ENCODE assay signal across 15 mouse cellular contexts in the genomic region with DNA sequence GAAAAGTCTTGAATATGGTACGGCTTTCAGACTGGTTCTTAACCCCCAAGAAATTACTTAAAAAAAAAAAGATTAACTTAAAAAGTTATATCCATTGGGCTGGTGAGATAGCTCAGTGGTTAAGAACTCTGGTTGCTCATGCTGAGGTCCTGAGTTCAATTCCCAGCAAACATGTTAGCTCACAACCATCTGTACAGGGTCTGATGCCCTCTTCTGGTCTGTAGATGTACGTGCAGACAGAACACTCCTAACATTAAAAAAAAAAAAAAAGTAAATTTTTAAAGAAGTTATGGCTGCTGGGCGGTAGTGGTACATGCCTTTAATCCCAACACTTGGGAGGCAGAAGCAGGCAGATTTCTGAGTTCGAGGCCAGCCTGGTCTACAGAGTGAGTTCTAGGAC. TPM values are rescaled to one million over a fixed set of nuclear protein-coding genes. Genes with fewer than 3 reads are reported as not detected.
DNase-seq lines count a peak whose midpoint lies in the region; ATAC-seq and TF ChIP-seq lines count a peak whose summit lies in the region.
"Had no signal": no experiment of that assay in that cellular context is flagged by ENCODE, and none has a peak within 500 bp of the region (broad histone marks: within the 10 kb centered on the region; RNA-seq: fewer than 3 reads in every experiment).

No protein-coding gene starts in this region.

- no peaks in the 10 kb centered on the region for H3K4me1 ChIP-seq in lung, embryonic 14.5 days (ENCODE audit: insufficient read depth)
- H3K4me1 ChIP-seq: midbrain, embryonic 13.5 days had no signal

- TF ChIP-seq CTCF in lung, embryonic 14.5 days (IDR thresholded peaks at IDR 0.05; ENCODE audit: low read depth) = peak; percentile 27; the same call in 1 of the 2 replicates

- intact Hi-C loops in heart, postnatal 14 days (cut with DNase I) = no loop called here

- DNase-seq in heart, adult 11 months = peak; percentile 12
- no peak for DNase-seq in heart, postnatal 14 days
- DNase-seq in lung, embryonic 14.5 days = peak; percentile 40
- DNase-seq in lung, postnatal 14 days = no peak
- DNase-seq in ZHBTc4 (ENCODE audit: low read depth, low spot score) = peak; percentile 51
- peak; percentile 47 for DNase-seq in splenic B cell, adult 2 months (ENCODE audit: low read depth, low spot score)
- no peak for DNase-seq in adrenal gland, adult (ENCODE audit: inconsistent age in 2 of 2, low spot score in 1 of 2)
- DNase-seq in Muller cell, postnatal 12 days (ENCODE audit: inconsistent ontology term) = no peak
- DNase-seq: adrenal gland, adult 2 months; lung, adult 2 months; thymus, postnatal 25 days had no signal

- no peak overlapping the region for H3K27ac ChIP-seq in lung, embryonic 14.5 days (ENCODE audit: low read depth)
- H3K27ac ChIP-seq: midbrain, embryonic 13.5 days had no signal

- WGBS in lung, embryonic 14.5 days = 88% methylated on average over 4 of the region's 4 CpGs

- no peaks in the 10 kb centered on the region for H3K9me3 ChIP-seq in lung, embryonic 14.5 days (ENCODE audit: low read depth, low read length)
- H3K9me3 ChIP-seq: midbrain, embryonic 13.5 days had no signal

- no peak overlapping the region for H3K4me2 ChIP-seq in lung, embryonic 14.5 days
- H3K4me2 ChIP-seq: midbrain, embryonic 13.5 days had no signal

- H3K9ac ChIP-seq in lung, embryonic 14.5 days = no peak overlapping the region
- H3K9ac ChIP-seq: midbrain, embryonic 13.5 days had no signal

- no peaks in the 10 kb centered on the region for H3K27me3 ChIP-seq in lung, embryonic 14.5 days (ENCODE audit: insufficient read depth, low read length)
- H3K27me3 ChIP-seq in splenic B cell, adult 2 months (ENCODE audit: control insufficient read depth, insufficient read depth, low read length, poor library complexity, severe bottlenecking) = no peaks in the 10 kb centered on the region
- H3K27me3 ChIP-seq: midbrain, embryonic 13.5 days had no signal

- H3K4me3 ChIP-seq in lung, embryonic 14.5 days (ENCODE audit: low read depth, low read length) = no peak overlapping the region
- H3K4me3 ChIP-seq: midbrain, embryonic 13.5 days had no signal

- no peak for ATAC-seq in lung, embryonic 14.5 days (ENCODE audit: insufficient read depth)
- ATAC-seq: inflammation-experienced regulatory T-cells, adult 6 months; midbrain, embryonic 13.5 days had no signal

- H3K36me3 ChIP-seq in lung, embryonic 14.5 days (ENCODE audit: insufficient read depth) = peaks cover 60% of the 10 kb centered on the region
- peaks cover 12% of the 10 kb centered on the region; the same call in 1 of the 2 replicates for H3K36me3 ChIP-seq in splenic B cell, adult 2 months (ENCODE audit: control insufficient read depth, insufficient read depth, low read length, poor library complexity, severe bottlenecking)

RNA-seq across cellular contexts. Expression of gene 1700022I11Rik, which starts 8.7 kb away (rescaled TPM):
- total RNA-seq in heart, postnatal 14 days (2021) = not detected
- polyA plus RNA-seq in lung, embryonic 14.5 days (2014; fragmentation: Nextera tagmentation; extraction: Ambion mirVana) = 0.43 and 0.46 TPM in 2 replicates
- total RNA-seq: adrenal gland, adult 2 months; gastrocnemius, adult 18-20 months; left cerebral cortex, postnatal 14 days had no signal
- polyA plus RNA-seq: adrenal gland, adult 2 months; lung, adult 2 months had no signal

RNA-seq across cellular contexts. Expression of gene Vcp, which starts 22.2 kb away (rescaled TPM):
- total RNA-seq in heart, postnatal 14 days (2021) = 100 to 1,000 TPM; 285 to 286 TPM
- polyA plus RNA-seq in lung, embryonic 14.5 days (2014; fragmentation: Nextera tagmentation; extraction: Ambion mirVana) = 558 and 560 TPM in 2 replicates

RNA-seq across cellular contexts. Expression of gene Dnajb5, which starts 28.4 kb away (rescaled TPM):
- 10 to 100 TPM; 68.7 to 78.0 TPM for total RNA-seq in heart, postnatal 14 days (2021)
- 6.3 and 6.9 TPM in 2 replicates for polyA plus RNA-seq in lung, embryonic 14.5 days (2014; fragmentation: Nextera tagmentation; extraction: Ambion mirVana)

RNA-seq across cellular contexts. Expression of gene Fancg, which starts 32.2 kb away (rescaled TPM):
- total RNA-seq in heart, postnatal 14 days (2021) = 1 to 10 TPM; 4.7 to 4.8 TPM
- polyA plus RNA-seq in lung, embryonic 14.5 days (2014; fragmentation: Nextera tagmentation; extraction: Ambion mirVana) = 19.4 and 20.8 TPM in 2 replicates

RNA-seq across cellular contexts. Expression of gene Pigo, which starts 47.6 kb away (rescaled TPM):
- 10 to 100 TPM; 22.1 to 24.5 TPM for total RNA-seq in heart, postnatal 14 days (2021)
- 19.2 and 21.4 TPM in 2 replicates for polyA plus RNA-seq in lung, embryonic 14.5 days (2014; fragmentation: Nextera tagmentation; extraction: Ambion mirVana)

Comparison
In these comparisons a context has a peak if more than half of its experiments do, and no peak if none do; other contexts are left out.
1. DNase-seq: peak in heart, adult 11 months (single experiment), lung, embryonic 14.5 days (single experiment), ZHBTc4 (single experiment) and splenic B cell, adult 2 months (single experiment); none in heart, postnatal 14 days (0 of 2), lung, postnatal 14 days (single experiment), adrenal gland, adult (0 of 2) and Muller cell, postnatal 12 days (single experiment).